Mouse (Mus musculus) left cerebral cortex, adult 8-10 months (tissue): ENCODE measurements around the gene Il1r1. TPM values are rescaled to one million over a fixed set of nuclear protein-coding genes. Genes with fewer than 3 reads are reported as not detected.
"Not testable (repeated sequence)": the region's sequence is repeated elsewhere in the genome, so short reads cannot be mapped to it uniquely, and the experiment has no call there.

Experiments
- DNase-seq, 2 experiments: peaks; one replicate each; pipeline ENCODE4 v3.0.0; 2022; ENCODE audit warnings: low spot score in 2 of 2
- total RNA-seq, 4 experiments: library from RNA; stranded (reverse); gene quantifications; 2 replicates each; pipeline ENCODE4 v1.2.4; 2022

Il1r1 gene
- total RNA-seq, 4 experiments from 2014 or later, result 1.9 to 3.6 (median 2.6) TPM

DNA sequence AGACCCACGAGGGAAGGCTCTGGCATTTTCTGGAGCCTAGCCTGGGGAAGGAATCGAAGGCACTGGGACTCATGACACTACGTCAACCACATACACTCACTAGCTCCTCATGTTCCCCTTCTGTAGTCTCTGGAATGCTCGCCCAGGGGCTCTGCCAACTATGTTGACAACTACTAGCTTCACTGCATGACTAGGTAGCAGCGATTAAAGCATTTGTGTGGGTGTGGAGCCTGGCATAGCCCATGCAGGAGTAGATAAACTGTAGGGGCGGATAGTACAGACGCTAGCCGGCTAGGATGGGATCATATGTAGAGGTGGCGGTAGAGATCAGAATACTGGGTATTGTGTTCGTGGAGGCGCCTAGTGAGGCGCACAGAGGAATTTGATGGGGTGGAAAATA is 45.5 kb downstream of the Il1r1 start:
- DNase-seq, result no peak

DNA sequence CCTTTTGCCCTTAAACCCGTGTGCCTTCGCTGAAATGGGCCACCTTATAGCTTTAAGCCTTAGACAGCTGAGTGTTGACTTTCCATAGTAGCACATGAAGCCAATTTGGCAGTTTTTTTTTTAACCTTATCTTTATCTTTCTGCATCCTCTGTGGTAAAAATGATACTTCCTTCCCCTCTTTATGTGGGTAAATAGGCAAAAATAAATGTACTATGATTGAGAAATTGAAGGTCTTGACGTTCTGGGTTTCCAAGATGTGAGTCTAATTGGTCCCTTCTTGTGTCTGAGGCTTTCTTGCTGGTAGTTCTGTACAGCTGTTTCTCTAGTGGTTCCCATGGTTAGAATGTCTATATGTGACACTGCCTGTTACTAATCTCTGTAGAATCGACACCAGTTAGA is 46.2 kb downstream of the Il1r1 start:
- no peak for DNase-seq

DNA sequence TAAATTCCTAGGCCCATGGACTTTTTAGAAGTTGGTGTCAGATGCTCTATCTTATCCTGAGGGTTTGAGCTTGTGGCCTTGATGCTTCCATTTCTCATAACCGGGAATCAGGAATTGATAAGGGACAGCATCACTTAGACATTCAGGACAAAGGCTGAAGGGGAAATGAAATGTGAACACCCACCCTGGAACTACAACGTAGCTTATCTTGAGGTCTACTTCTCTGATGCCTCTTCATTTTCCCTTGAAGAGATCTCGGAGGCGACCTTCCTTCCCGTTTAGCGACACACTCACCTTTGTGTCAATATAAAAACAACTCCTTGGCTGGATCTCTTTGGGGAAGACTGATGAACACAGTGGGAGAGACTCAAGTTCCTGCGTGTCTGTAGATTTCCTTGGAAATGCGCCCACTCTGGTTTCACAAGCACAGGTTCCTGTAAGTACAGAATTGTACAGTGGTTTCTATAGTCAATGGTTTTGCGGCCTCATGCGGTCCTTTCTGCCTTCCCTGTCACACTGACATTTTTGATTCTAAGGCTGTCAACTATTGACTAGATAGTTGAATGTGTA is 46.7 kb downstream of the Il1r1 start:
- no peak for DNase-seq

DNA sequence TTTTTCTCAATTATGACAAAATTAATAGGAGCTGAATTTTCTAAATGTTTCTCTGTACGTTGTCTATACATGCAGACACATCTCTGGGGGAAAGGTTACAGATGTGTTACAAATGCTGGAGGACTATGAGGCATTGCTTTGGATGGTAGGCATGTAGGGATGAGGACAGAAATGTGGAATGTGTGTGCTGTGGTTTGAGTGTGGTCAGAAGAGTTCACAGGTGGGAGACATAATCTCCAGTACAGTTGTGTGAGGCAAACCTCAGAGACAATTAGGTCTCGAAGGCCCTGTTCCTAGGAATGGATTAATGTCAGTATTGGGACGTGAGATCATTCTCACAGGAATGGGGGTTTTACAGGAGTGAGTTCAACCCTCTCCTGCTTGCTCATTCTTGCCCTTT is 47.3 kb downstream of the Il1r1 start:
- DNase-seq, result no peak

DNA sequence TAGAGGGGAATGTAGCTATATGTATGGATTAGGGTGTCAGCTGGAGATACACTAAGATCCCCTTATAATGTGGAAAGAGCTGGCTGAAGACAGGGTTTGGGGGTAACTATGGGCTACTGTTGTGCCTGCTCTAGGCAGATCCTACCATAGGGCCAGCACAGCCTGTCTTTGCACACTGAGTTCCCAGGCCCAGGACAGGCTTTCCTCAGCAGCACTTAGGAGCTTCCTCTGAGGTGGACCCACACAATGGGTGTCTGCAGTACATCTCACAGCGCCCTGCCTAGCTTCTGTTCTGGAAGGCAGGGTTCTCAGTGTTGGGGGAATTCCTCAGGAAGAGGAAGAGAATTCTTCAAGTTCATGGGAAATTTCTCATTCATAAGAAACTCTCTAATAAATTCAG is 48.6 kb downstream of the Il1r1 start:
- no peak for DNase-seq

DNA sequence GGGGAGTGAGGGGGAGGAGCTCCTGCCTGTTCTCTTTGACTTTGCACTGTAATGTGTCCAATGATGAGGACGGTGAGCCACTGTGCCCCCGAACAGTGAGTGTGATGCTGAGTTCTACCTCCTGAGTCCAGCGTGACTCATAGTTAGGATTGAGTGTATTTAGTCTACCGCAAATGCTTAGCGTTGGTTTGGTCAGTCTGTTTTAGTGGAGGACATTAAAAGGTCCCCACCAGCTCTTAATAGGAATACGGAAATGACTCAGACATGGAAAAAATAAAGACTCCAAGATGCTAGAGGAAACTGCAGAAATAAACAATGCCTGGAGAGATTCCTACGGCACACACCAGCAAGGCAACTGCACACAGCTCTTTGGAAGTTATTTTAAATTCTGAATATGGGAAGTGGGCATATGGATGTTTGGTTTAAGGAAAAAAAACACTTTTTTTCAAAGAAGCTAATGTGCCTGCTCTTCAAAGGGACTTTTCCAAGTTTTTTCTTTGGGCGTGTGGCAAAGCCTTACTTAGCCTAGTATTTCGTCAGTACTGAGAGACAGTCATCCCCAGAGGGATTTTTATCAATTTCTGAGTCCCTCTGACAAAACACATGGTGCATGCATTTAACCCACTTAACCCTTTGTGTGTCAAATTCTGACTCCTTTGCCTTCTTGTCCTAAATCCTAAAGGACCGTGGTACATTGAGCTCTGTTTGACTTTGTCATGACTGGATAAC is 50.6 kb downstream of the Il1r1 start:
- DNase-seq, result no peak

DNA sequence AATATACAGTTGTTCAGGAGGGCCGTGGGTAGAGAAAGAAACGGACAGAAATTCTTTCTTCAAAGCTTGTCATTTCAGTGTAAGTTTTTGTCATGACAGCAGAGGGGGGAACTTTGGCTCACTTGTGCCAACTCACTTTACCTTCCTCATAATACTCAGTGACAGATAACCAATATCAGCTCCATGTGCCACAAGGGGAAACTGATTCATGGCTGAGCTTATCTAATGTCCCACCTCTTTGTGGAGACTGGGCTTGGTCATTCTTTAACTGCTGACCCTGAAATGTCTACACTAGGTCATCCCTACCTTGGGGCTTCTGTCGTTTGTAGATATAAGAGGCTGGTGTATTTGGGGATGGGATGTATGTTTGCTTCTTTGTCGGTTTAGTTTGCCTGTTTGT is 53.1 kb downstream of the Il1r1 start:
- no peak for DNase-seq

DNA sequence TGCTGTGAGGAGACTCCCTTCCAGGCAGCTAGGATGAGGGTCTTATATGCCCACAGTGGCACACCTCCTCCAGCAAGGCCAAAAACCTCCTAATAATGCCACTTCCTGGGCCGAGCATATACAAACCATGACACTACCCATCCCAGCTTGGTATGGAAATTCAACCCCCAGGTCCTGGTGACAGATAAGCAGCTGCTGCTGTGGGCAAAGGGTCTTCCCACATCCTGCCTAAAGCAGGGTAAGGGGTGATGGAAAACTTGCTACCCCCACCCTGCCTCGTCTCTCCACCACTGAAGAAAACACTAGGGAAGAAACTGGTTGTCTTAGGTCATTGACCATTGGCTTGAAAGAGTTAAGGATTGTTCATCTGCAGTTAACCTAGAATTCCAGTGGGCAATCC is 53.8 kb downstream of the Il1r1 start:
- DNase-seq, result no peak

DNA sequence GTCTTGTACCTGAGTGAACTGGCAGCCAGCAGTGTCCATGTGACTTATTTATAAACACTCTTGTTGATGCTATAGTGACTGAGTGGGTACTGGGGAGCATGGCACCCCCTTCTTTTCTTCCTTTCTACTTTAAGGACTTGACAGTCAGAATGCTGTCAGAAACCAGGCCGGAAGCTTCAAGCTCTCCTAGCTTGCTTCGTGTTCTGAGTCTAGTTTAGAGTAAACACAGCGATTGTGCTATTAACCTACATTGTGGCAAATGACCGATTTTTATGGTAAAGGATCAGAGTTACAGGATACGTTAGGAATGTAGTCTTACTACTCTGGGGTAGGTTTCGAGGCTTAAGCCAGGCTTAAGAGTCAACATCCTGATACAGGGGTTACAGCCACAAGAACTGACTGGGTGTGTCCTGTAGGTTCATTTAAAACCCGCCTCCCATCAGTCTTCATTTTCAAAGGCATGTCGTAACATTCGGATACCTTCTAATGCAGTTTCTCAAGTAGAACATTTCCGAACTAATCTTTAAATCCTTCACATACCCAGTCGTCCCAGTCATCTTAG is 54.4 kb downstream of the Il1r1 start:
- DNase-seq, result no peak

DNA sequence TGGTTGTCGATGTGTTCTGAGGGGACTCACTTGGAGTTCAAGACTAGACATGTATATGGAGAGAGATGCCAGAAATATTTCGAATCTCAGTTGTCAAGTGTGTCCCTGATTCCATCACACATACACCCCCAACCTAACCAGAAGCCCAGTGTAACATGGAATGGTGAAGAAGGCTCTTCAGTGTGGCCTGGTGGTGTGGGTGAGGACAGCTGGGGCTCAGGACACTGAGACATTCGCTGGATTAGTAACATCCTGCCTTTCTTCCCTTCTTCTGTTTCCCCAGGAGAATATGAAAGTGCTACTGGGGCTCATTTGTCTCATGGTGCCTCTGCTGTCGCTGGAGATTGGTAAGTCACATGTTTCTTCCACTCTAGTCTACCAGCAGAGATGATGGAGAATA is 57.1 kb downstream of the Il1r1 start:
- DNase-seq, result no peak

DNA sequence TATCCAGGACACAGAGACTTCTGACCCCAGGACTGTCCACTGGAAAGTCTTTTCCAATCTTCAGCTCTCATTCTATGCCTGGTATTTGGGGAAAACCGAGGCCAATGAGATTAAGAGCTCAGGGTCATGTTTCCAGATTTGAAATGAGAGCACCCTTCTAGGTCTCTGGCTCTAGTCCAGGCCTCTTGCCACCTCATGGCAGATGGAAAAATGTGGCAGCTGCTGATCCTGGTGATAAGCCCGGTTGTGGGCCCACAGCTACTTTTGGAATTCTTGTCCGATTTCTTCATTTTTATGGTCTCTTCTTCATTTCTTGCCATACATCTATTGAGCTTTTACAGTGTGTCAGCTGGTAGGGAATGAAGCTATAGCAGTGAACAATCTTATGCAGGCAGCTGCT is 57.5 kb downstream of the Il1r1 start:
- no peak for DNase-seq

DNA sequence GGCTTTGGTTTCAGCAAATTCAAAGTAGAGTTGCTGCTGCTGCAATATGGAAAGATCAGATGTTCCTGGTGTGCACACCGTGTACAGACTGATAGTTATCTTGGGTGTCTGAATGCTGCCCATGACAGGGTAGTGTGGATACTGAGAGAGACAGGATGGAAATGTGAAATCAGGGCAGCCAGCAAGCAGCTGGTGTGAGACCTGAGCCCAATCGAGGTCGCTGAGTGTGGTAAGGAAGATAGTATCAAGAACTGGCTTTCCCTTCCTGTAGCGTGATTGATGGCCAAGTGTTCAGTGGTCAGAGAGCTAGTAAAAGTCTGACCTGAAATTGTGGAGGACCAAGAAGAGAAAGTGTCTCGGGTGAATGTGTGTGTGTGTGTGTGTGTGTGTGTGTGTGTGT is 59.1 kb downstream of the Il1r1 start:
- DNase-seq, result no peak

DNA sequence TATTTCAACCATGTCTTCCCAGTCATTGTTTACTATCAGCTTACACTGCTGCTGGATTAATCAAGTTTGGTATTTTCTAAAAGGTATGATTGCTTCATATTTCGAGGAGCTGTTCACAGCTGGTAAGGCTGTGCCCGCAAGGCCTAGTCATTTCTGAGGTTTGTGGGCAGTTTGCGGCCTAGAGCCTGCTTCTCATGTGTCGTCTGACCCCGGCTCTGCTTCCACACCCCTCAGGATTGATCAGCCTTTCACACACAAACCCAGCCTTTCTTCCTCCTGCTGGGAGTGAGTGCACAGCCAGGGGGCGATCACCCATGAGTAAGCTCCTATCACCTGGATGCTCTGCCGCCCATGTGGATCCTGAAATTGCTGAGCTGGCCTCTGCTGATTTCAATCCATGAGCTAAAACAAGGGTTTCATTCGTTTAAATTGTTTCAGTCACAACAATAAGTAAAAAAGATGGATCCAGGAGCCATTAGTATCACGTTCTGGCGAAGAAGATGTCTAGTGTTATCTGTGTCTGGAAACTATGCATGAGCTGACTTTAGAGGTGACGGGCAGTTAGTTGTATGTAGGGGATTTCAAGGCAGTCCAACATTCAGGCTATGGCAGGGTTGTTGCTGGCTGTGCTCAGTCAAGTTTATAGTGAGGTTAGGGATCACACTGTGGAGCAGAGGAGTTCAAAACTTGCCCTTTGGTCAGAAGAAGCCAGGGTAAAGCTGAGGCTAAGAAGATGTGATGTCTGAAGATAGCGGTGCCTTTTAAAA is 65.8 kb downstream of the Il1r1 start:
- no peak for DNase-seq

DNA sequence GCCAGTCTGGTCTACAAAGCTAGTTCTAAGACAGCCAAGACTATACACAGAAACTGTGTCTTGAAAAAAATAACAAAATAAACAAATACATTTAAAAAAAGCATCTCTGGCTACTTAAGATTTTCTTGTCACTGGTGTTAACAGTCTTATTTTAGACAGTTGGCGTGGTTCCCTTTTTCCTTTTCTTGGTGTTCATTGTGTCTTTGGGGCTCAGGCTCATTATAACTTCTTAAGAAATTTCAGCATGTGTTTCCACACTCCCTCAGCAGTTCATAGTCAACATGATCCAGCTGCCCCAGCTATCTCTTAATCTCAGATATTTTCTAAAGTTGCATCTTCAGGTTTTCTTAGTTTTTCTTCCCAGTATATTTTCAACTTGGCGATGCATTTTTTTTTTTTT is 67.4 kb downstream of the Il1r1 start:
- no peak for DNase-seq

DNA sequence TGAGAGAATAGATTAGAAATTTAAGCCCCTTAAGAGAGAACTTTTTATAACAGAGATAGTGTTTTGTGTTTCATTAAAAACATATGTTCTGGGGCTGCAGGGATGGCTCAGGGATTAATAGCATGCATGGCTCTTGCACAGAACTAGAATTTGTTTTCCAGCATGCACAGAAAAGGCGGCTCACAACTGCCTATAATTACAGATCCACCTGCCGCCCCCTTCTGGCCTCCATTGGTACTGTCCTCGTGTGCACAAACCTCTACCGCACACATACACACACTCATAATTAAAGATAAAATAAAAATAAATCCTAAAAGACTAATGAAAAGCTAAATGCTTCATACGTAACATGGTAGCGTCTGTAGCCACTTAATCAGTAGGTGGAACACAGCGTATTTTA is 69.0 kb downstream of the Il1r1 start:
- DNase-seq, result no peak

DNA sequence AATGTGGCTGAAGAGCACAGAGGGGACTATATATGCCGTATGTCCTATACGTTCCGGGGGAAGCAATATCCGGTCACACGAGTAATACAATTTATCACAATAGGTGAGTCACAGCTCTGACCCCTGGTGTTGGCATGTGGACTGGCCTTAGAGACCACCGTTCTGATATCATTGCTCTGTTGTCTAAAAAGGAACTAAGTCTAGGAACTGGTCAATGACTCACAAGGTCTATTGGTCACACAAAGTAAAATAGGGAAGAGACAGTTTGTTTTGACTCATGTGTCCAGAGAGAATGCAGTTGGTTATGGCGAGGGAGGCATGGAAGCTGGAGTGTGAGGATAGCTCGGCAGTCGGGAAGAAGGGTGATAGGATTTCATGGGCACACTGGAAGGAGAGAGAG is 69.9 kb downstream of the Il1r1 start:
- no peak for DNase-seq

DNA sequence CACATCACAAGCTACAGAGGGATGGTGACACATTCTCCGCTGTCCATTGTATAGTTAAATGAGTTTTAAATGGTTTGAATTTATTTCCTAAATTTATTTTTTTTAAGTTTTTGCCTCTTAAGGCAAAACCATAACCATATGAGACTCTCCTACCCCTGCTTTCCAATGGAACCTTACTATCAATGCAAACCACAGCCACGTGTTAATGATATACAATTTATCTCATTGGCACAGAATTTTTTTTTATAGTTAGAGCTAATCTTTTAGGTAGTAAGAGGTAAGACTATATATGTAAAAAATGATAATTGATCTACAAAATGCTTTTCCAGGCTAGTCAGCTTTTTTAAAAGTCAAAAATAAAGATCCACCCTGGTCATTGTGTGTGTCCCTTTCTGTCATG is 73.2 kb downstream of the Il1r1 start:
- DNase-seq, result no peak

DNA sequence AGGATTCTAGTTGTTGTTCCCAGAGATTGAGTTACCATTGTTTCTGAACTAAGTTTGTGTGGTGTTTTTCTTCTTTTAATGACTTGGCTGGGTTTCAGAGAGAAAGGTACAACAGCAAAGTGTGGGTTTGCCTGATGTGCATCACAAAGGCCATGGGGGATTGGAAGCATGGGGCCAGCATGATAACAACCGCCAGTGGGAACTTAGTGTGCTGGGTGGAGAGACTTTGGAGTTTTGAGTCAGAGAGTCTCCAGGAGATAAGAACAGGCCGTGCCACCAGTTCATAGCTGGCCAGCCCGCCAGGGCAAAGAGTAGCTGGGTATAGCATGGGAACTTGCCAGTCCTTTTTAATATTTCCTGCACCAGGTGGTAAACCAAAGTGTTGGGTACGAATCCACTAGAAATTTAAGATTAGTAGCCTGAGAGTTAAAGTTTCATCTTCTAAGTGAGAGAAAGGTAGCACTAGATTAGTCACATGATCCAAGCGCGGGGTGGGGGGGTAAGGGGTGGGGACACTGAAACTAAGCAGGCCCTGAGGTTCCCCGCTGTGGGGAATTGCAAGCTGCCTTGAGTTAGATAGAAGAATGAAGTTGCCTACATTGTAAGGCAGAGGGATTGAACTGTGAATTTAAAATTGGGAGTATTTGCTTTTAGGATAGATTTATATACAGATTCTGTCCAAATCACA is 78.4 kb downstream of the Il1r1 start:
- DNase-seq, result no peak

DNA sequence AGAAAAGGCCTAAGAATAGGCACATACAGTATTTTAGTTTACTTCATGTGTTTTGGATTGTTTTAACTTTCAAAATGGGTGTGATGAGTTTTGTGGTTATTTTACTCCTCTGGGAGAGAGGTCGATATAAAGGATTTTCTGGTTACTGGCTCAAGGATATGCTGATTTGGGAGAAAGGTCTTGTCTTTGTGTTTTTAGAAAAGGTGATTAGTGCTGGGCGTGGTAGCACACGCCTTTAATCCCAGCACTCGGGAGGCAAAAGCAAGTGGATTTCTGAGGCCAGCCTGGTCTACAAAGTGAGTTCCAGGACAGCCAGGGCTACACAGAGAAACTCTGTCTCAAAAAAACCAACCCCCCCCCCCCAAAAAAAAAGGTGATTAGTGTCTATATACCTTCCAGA is 79.4 kb downstream of the Il1r1 start:
- DNase-seq, result not testable (repeated sequence)

DNA sequence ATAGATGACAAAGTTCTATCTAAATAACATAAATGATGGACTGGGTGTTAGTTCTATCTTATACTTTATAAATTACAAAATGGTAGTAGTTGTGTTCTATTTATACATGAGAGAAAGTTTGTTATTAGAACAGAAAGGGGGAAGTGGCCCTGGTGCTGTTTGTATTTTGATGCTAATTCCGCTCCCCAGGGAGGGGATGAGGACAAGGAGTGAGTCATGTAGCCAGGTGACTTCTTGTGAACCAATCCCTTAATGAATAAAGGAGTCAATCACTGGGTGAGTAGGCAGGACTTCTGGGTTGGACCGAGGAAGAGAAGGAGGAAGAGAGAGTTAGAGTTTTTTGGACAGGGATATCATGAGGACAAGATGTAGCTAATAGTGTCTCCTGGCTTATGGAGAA is 81.2 kb downstream of the Il1r1 start:
- DNase-seq, result no peak

DNA sequence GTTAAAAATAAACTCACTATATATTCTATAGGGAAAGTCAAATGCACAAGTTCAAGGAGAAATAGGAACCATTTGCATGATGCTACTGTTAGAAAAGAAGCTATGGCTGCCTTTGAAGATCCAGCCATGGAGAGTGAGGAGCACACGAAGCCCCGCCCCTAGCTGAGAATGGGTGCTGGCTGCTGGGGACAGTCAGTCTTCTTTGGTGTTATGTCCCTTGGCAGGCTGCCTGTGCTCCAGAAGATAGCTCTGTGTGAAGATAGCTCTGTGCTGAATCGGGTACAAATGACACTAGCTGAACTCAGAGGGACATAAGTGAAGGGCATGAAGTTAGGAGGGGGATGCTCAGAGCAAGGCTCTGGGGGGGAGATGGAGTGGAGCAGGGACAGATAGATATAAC is 86.2 kb downstream of the Il1r1 start:
- DNase-seq, result no peak

DNA sequence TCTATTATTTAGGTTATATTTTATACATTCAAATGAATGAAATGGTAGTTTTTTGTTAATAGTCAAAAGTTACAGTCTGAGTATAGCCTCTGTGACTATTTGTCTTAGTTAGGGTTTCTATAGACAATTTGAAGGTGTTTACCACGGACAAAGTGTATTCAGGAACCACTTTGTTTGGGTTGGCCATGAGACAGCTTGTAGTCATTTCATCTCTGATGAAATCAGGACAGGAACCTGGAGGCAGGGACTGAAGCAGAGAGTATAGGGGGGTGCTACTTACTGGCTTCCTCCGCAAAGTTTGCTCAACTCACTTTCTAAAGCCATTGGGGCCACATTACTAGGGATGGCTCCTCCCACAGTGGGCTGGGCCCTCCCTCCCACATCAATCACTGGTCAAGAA is 86.7 kb downstream of the Il1r1 start:
- no peak for DNase-seq
